Mouse (Mus musculus) lung, postnatal 0 days (tissue): ENCODE data around the gene Smad1. TPM values are rescaled to one million over a fixed set of nuclear protein-coding genes. Genes with fewer than 3 reads are reported as not detected.

ENCODE experiments used
- ATAC-seq: fragments of 200-750 bp; cut with Nextera tagmentation; 2 replicates; pipeline ENCODE4 v1.8.0; 2017; ENCODE audit warnings: moderate library complexity
- DNase-seq: peaks from one replicate; pipeline ENCODE4 v3.0.0-alpha.2; 2016; ENCODE audit warnings: low spot score
- H3K27ac ChIP-seq: fragments of 300-500 bp; sonication (generic); 2 replicates; pipeline ENCODE4 v1.5.1; 2014; ENCODE audit warnings: antibody characterized with exemption, mild to moderate bottlenecking, low read length, mixed read lengths
- H3K27me3 ChIP-seq: fragments of 300-500 bp; sonication (generic); replicated peaks from 2 replicates; pipeline ENCODE4 v1.6.1; 2014; ENCODE audit warnings: low read length, mixed read lengths; ENCODE audit not compliant: insufficient read depth
- H3K36me3 ChIP-seq: fragments of 300-500 bp; sonication (generic); 2 replicates; pipeline ENCODE4 v1.6.1; 2014; ENCODE audit warnings: low read length, mixed read lengths; ENCODE audit not compliant: insufficient read depth
- H3K4me1 ChIP-seq: fragments of 300-500 bp; sonication (generic); 2 replicates; pipeline ENCODE4 v1.6.1; 2014; ENCODE audit warnings: antibody characterized with exemption, low read depth, low read length, mixed read lengths; ENCODE audit not compliant: insufficient read depth
- H3K4me2 ChIP-seq: fragments of 300-500 bp; sonication (generic); replicated peaks from 2 replicates; pipeline ENCODE4 v1.6.1; 2014; ENCODE audit warnings: low read depth, mild to moderate bottlenecking, low read length, moderate library complexity, mixed read lengths
- H3K4me3 ChIP-seq: fragments of 300-500 bp; sonication (generic); 2 replicates; pipeline ENCODE4 v1.5.1; 2014; ENCODE audit warnings: low read depth, low read length
- H3K9ac ChIP-seq: fragments of 300-500 bp; sonication (generic); replicated peaks from 2 replicates; pipeline ENCODE4 v1.6.1; 2014; ENCODE audit warnings: low read depth, mild to moderate bottlenecking
- H3K9me3 ChIP-seq: fragments of 300-500 bp; sonication (generic); 2 replicates; pipeline ENCODE4 v1.6.1; 2016; ENCODE audit warnings: low read length, mixed read lengths
- CTCF ChIP-seq: IDR thresholded peaks from 2 replicates; pipeline ENCODE4 v1.5.1; 2016; ENCODE audit warnings: antibody characterized with exemption, mild to moderate bottlenecking
- EP300 ChIP-seq: IDR thresholded peaks from 2 replicates; pipeline ENCODE4 v1.6.1; 2016; ENCODE audit warnings: antibody characterized with exemption, mild to moderate bottlenecking, control low read depth
- WGBS: fragments of 180-500 bp; shearing (Covaris S2); extraction: QIAGEN DNeasy Blood & Tissue Kit; methylation state at CpG from one replicate; pipeline ENCODE4 v1.1.7; 2014; 5-methylcytosine and 5-hydroxymethylcytosine counted together
- polyA plus RNA-seq: library from polyadenylated mRNA; unstranded; fragments of >200 nt; fragmentation: Nextera tagmentation; extraction: Ambion mirVana; gene quantifications from 2 replicates; pipeline ENCODE4 v1.2.1, GENCODE M21; 2015

Smad1 gene
- polyA plus RNA-seq, 1 experiment from 2014 or later: 23.0 TPM

DNA sequence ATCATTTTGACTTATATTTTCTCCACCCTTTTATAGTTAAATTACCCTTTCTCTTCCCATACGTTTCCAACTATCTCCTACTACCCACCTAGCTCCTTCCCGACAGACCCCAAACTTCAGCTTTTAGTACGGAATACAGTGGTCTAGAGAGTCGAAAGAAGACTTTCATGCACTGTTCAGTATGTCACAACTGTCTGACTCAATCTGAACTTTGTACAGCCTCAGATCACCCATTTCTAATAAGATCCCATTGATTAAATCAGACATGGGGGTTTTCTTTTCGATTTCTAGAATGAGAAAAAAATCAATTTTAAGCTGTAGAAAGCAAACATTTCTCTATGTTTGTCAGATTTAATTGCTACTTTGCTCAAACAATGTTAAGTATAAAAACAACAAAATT is 6.1 kb downstream of the Smad1 start:
- ATAC-seq (no peak), DNase-seq (no peak)
- H3K4me2 ChIP-seq: no peak overlapping the region
- H3K36me3 ChIP-seq: no peaks in the 10 kb centered on the region
- 86% methylated on average over 5 of the region's 5 CpGs for WGBS
- H3K27ac ChIP-seq: no peak overlapping the region
- no peaks in the 10 kb centered on the region for H3K9me3 ChIP-seq
- TF ChIP-seq CTCF (no peak), EP300 (no peak)
- peaks cover 11% of the 10 kb centered on the region; the same call in 1 of the 2 replicates for H3K4me1 ChIP-seq
- H3K4me3 ChIP-seq: no peak overlapping the region
- no peak overlapping the region for H3K9ac ChIP-seq
- no peaks in the 10 kb centered on the region for H3K27me3 ChIP-seq

DNA sequence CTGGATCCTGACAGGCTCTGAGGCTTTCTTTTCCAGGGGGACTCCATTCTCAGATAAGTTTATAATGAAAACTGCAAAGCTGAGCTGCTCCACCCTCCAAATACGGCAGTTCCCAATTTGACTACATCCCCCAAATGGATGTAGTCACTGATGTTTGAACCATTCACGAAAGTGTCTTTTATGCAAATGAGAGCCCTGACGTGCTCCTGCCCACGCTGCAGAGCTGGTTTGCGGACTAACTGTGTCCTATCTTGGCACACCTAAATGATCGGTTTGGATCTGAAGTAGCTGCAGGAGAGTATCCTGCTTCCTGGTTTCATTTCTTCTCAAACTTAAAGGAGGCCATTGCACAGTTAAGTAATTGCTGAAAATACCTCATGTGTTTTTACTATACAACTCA is 6.7 kb downstream of the Smad1 start:
- Histone ChIP-seq H3K4me3 (no peak overlapping the region), H3K4me1 (peaks cover 8% of the 10 kb centered on the region; the same call in 1 of the 2 replicates), H3K27ac (peak overlapping the region; percentile 14; the same call in 1 of the 2 replicates), H3K36me3 (no peaks in the 10 kb centered on the region), H3K9ac (no peak overlapping the region), H3K4me2 (peak overlapping the region; percentile 32; the same call in 1 of the 2 replicates), H3K27me3 (no peaks in the 10 kb centered on the region), H3K9me3 (no peaks in the 10 kb centered on the region)
- WGBS: 36% methylated on average over 6 of the region's 6 CpGs
- ATAC-seq (no peak), DNase-seq (no peak)
- TF ChIP-seq CTCF (no peak), EP300 (no peak)

- no peak for ATAC-seq
- H3K4me2 ChIP-seq: no peak overlapping the region
- H3K27me3 ChIP-seq: no peaks in the 10 kb centered on the region
- no peaks in the 10 kb centered on the region for H3K9me3 ChIP-seq
- H3K9ac ChIP-seq: no peak overlapping the region
- H3K27ac ChIP-seq: no peak overlapping the region
- TF ChIP-seq CTCF (no peak), EP300 (no peak)
- WGBS: 81% methylated on average over 13 of the region's 13 CpGs
- peaks cover 6% of the 10 kb centered on the region; the same call in 1 of the 2 replicates for H3K4me1 ChIP-seq
- no peak overlapping the region for H3K4me3 ChIP-seq
- DNase-seq: no peak
- no peaks in the 10 kb centered on the region for H3K36me3 ChIP-seq
Observed at GRCm38 (mm10) chr8:79391454-79391853, 7.9 kb downstream of the Smad1 start.

DNA sequence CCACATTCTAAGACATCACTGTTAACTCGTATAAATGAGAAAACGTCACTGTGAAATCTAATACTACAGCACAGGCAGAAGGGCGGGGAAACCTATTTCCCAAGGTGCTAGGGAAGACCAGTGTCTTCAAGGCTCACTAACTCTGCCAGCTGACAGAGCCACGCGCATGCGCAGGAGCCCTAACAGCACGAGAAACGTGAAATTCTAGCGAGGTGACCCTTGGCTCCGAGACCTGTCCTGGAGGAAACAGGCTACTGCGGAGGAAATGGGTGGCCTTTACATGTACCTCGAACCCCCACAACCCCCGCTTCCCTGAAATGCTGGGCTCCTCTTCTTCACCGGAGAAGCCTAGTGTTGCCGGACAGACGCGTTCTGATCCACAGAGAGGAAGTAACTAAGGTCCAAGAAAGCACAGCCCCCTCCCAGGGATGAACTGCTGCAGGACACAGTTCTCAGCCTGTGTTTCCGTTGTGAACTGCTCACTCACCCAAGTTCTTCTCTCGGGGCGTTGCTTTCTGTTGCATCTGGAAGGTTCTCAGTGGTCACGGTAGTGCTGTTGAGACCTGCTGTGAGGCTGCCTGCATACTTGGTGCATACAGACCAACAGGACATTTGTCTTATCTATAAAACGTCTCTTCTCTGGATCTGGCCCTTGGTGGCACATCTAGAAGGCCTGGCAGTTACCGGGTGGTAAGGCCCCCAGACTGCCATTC is 10.1 kb downstream of the Smad1 start:
- Histone ChIP-seq H3K27ac (no peak overlapping the region), H3K4me3 (no peak overlapping the region), H3K4me2 (0 out of 2 replicates have a peak overlapping the region, but pooled peaks have one; percentile 14), H3K9ac (no peak overlapping the region), H3K9me3 (no peaks in the 10 kb centered on the region), H3K27me3 (no peaks in the 10 kb centered on the region), H3K36me3 (no peaks in the 10 kb centered on the region), H3K4me1 (no peaks in the 10 kb centered on the region; the same call in 1 of the 2 replicates)
- WGBS: 72% methylated on average over 23 of the region's 23 CpGs
- DNase-seq: no peak
- TF ChIP-seq EP300 (no peak), CTCF (no peak)
- no peak for ATAC-seq

- H3K4me3 ChIP-seq: no peak overlapping the region
- H3K9ac ChIP-seq: no peak overlapping the region
- no peaks in the 10 kb centered on the region for H3K9me3 ChIP-seq
- no peaks in the 10 kb centered on the region for H3K27me3 ChIP-seq
- no peaks in the 10 kb centered on the region for H3K36me3 ChIP-seq
- no peak overlapping the region for H3K27ac ChIP-seq
- WGBS: 67% methylated on average over 5 of the region's 5 CpGs
- ATAC-seq (no peak), DNase-seq (no peak)
- TF ChIP-seq EP300 (no peak), CTCF (no peak)
- H3K4me1 ChIP-seq: no peaks in the 10 kb centered on the region; the same call in 1 of the 2 replicates
- no peak overlapping the region for H3K4me2 ChIP-seq
Observed at GRCm38 (mm10) chr8:79386831-79387230, 12.5 kb downstream of the Smad1 start.

GRCm38 (mm10) chr8:79386358-79386757 is 13.0 kb downstream of the Smad1 start:
- WGBS: 77% methylated on average over 6 of the region's 6 CpGs

More at GRCm38 (mm10) chr8:79386358-79386757, 13.0 kb downstream of the Smad1 start:
- no peaks in the 10 kb centered on the region for H3K36me3 ChIP-seq
- H3K4me2 ChIP-seq: no peak overlapping the region
- H3K9me3 ChIP-seq: no peaks in the 10 kb centered on the region
- H3K4me1 ChIP-seq: no peaks in the 10 kb centered on the region; the same call in 1 of the 2 replicates
- H3K27me3 ChIP-seq: no peaks in the 10 kb centered on the region
- H3K9ac ChIP-seq: no peak overlapping the region
- H3K27ac ChIP-seq: no peak overlapping the region
- ATAC-seq (no peak), DNase-seq (no peak)
- TF ChIP-seq CTCF (peak; percentile 50), EP300 (no peak)
- no peak overlapping the region for H3K4me3 ChIP-seq
